Mouse (Mus musculus): Measurements from ENCODE around the gene Prdx3.

Gene Prdx3

GRCm38 (mm10) chr19:60874064-60874694 lies at the start of gene Prdx3:
TSS of gene Prdx3 (minus strand) at chr19:60874556.
- in situ Hi-C loops (cut with MseI, MboI) = no loop called here

GRCm38 (mm10) chr19:60916869-60917570 lies 42.7 kb upstream of the Prdx3 start:
- in situ Hi-C loops (cut with MseI, MboI) = no loop called here

GRCm38 (mm10) chr19:60915862-60916261 lies 41.5 kb upstream of the Prdx3 start:
- in situ Hi-C loops (cut with MseI, MboI) = no loop called here

GRCm38 (mm10) chr19:60915236-60915635 lies 40.9 kb upstream of the Prdx3 start:
- in situ Hi-C loops (cut with MseI, MboI) = no loop called here

GRCm38 (mm10) chr19:60911653-60912052 lies 37.3 kb upstream of the Prdx3 start:
- in situ Hi-C loops (cut with MseI, MboI) = no loop called here

GRCm38 (mm10) chr19:60910304-60910703 lies 35.9 kb upstream of the Prdx3 start:
- in situ Hi-C loops (cut with MseI, MboI) = no loop called here

GRCm38 (mm10) chr19:60905477-60905876 lies 31.1 kb upstream of the Prdx3 start:
- in situ Hi-C loops (cut with MseI, MboI) = no loop called here

- in situ Hi-C loops (cut with MseI, MboI) = no loop called here
These were observed 29.6 kb upstream of the Prdx3 start for GRCm38 (mm10) chr19:60903971-60904370.

- in situ Hi-C loops (cut with MseI, MboI) = no loop called here
These were observed 28.8 kb upstream of the Prdx3 start for GRCm38 (mm10) chr19:60903139-60903538.

- in situ Hi-C loops (cut with MseI, MboI) = no loop called here
These were observed 21.0 kb upstream of the Prdx3 start for GRCm38 (mm10) chr19:60895251-60895880.

- in situ Hi-C loops (cut with MseI, MboI) = loop anchor here in 1 of 2 experiments (5.0 kb wide), 1 partner anchor 190 kb away; no protein-coding TSS in a partner anchor
These were observed 17.7 kb upstream of the Prdx3 start for GRCm38 (mm10) chr19:60891934-60892547.

- in situ Hi-C loops (cut with MseI, MboI) = loop anchor here in 1 of 2 experiments (5.0 kb wide), 1 partner anchor 191 kb away; no protein-coding TSS in a partner anchor
These were observed 16.7 kb upstream of the Prdx3 start for GRCm38 (mm10) chr19:60891123-60891470.

GRCm38 (mm10) chr19:60890391-60891122 lies 16.2 kb upstream of the Prdx3 start:
- in situ Hi-C loops (cut with MseI, MboI) = loop anchor here in 1 of 2 experiments (5.0 kb wide), 1 partner anchor 192 kb away; no protein-coding TSS in a partner anchor

GRCm38 (mm10) chr19:60889714-60890315 lies 15.5 kb upstream of the Prdx3 start, which contains the start of gene Grk5:
TSS of gene Grk5 (plus strand) at chr19:60889749.
- in situ Hi-C loops (cut with MseI, MboI) = loop anchor here in 1 of 2 experiments (5.0 kb wide), 1 partner anchor 192 kb away; no protein-coding TSS in a partner anchor

- in situ Hi-C loops (cut with MseI, MboI) = no loop called here
These were observed 14.9 kb upstream of the Prdx3 start for GRCm38 (mm10) chr19:60889101-60889713.

- in situ Hi-C loops (cut with MseI, MboI) = no loop called here
These were observed 13.3 kb upstream of the Prdx3 start for GRCm38 (mm10) chr19:60887637-60888036.

- in situ Hi-C loops (cut with MseI, MboI) = loop anchor here in 1 of 2 experiments (5.0 kb wide), 1 partner anchor 204 kb away; no protein-coding TSS in a partner anchor
These were observed 8.8 kb upstream of the Prdx3 start for GRCm38 (mm10) chr19:60883129-60883528.

- in situ Hi-C loops (cut with MseI, MboI) = no loop called here
These were observed 855 bp downstream of the Prdx3 start for GRCm38 (mm10) chr19:60873501-60873900.

GRCm38 (mm10) chr19:60872272-60872671 lies 2.1 kb downstream of the Prdx3 start:
- in situ Hi-C loops (cut with MseI, MboI) = no loop called here

- in situ Hi-C loops (cut with MseI, MboI) = no loop called here
These were observed 3.0 kb downstream of the Prdx3 start for GRCm38 (mm10) chr19:60871366-60871765.
